Mouse (Mus musculus): ENCODE results near the gene Nrl.

Nrl gene

GRCm38 (mm10) chr14:55484430-55485085, 40.2 kb downstream of the Nrl start:
- no peak for DNase-seq (ENCODE audit: low spot score)

DNA sequence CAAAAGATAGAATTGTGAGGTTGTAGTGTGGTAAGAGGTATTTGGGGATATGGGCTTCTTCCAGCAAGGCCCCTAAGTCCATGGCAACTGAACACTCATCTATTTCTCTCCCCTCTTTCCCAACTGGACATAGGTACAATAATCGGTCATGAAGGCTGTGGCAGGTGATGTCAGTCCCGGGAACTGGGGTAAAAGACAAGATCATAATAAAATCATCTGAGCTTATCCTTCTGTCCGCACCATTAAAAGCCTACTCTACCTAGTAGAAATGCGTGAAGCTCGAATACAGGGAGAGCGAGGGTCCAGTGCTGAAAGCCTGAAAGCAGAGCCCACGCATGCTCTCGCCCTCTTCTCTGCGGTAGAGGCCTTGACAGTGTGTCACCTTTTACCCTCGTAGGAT, 45.2 kb downstream of the Nrl start:
- no peak for DNase-seq (ENCODE audit: low spot score)

DNA sequence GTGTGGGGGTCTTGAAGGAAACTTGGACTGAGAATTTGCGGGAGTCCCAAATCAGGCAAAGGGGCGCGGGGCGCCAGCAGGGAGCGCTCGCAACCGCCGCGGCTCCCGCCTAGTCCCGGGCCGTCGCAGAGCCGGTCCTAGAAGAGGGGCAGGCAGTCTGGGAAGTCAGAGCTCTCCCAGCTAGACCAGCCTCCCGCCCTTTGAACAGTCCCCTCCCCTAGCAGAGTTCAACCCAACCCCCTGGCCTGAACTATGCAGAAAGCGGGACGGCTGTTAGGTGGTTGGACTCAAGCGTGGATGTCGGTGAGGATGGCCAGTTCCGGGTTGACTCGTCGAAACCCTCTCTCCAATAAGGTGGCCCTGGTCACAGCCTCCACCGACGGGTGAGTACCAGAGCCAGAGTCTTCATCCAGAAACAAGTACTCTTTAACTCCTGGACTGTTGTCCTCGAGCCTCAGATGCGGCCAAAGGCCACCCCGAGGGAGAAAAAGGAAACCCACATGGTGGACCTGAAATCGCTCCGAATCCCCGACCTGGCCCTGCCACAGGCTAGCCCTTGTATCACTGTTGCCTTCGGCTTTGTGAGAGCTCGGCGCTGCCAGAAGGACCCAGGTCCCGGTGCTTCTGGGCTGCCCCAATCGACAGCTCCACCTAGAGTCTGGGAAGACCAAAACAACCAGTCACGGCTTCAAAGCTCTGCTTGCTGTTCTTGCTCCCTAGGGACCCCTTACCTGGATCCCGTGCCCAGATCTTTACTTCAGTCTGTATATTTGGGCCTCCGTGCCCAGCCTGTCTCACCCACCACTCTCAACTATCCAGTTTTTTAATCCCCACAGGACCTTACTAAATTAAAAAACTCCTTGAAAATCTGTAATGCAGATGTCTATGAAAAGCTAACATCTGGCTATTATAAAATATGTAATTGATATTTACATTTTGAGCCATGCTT, 45.9 kb downstream of the Nrl start, which contains the start of gene Dhrs4:
TSS of gene Dhrs4 (plus strand) at position 108 of the 949 bp plus-strand sequence.
- peak; percentile 81 for DNase-seq (ENCODE audit: low spot score)

- no peak for DNase-seq (ENCODE audit: low spot score)
Observed at GRCm38 (mm10) chr14:55477829-55478228, 47.0 kb downstream of the Nrl start.

DNA sequence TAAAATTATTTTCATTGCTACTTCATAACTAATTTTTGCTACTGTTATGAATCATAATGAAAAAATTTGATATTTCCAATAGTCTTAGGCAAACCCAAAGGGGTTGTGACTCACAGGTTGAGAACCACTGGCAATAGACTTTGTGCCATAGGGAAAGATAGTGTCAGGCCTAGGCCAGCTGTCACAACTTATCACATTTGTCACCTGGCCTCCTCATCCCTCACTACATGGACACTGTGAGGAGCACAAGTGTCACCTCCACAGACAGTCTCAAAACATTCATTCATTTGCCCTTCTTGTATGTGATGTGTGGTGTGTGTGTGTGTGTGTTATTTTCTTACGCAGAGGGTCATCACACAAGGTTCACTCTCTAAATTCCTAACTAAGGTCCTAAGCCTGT, 47.4 kb downstream of the Nrl start:
- DNase-seq (ENCODE audit: low spot score), result no peak

DNA sequence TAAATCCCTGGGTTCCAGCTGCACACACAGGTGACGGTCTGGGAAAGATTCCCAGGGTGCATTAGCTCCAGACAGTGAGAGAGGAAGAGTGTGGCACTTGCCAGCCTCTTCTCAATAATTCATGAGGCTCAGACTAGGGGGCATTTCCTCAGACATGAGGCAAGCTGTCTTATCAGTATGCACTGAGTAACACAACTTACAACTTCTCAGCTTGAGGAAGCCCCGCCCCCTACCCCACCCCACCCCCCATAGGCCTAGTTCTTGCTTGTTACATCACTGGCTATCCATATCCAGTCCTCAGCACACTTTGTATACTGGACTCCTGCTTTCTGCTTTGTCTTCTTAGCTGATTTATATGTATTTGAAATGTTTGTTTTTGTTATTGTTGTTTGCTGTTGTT, 49.1 kb downstream of the Nrl start:
- DNase-seq (ENCODE audit: low spot score), result no peak

DNA sequence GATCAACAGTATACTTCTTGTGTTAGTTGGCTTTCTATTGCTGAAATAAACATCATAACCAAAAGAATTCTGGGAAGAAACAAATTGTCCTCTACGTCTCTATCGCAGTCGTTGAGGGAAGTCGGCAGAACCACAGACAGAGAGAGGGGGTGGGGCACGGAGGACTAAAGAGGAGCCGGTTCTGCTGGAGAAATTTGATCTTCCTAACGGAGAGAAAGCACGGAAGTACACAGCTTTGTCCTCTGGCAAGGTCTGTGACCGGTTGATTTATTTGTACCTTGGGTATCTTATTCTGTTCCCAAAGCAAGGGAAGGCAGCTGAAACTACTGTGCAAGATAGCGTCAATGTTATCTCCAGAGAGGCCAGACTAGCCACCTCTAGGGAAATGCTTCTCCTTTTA, 54.0 kb downstream of the Nrl start:
- DNase-seq (ENCODE audit: low spot score), result no peak

DNA sequence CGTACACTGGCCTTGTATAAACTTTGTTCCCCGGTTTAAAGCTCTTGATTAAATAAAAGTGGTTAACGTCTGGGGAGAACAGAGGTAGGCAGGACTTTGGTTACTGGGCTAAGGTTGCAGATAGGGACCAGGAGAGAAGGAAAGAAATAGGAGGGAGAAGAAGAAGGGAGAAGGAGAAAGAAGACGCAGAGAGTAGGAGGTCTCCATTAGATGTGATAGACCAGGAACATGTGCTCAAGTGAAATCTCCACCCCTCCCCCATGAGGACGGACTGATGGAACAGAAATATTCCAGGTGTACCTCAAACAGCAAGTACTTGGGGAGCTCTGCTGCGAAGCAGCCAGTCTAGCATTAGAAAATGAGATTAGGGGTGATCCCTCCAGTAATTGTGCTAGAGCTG, 55.0 kb downstream of the Nrl start:
- no peak for DNase-seq (ENCODE audit: low spot score)

DNA sequence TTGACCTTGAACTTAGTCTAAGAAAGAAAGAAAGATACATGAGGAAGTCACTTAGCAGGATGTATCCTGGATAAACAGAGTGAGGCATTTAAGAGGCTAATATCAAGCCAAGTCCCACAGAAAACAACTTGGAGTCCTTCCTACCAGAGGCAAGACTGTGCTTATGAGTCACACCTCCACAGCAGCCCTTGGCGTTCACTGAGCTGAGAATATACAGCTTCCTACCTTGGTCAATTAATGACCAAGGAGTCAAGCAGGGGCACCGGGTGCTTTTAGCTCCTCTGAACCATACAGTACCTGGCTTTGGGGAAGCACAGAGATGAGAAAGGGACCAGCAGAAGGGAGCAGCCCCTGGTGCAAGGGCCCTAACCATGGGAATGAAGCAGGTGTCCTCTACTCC, 55.7 kb downstream of the Nrl start:
- no peak for DNase-seq (ENCODE audit: low spot score)
